Mouse (Mus musculus): ENCODE results near the gene Kctd15.

Kctd15 gene

DNA sequence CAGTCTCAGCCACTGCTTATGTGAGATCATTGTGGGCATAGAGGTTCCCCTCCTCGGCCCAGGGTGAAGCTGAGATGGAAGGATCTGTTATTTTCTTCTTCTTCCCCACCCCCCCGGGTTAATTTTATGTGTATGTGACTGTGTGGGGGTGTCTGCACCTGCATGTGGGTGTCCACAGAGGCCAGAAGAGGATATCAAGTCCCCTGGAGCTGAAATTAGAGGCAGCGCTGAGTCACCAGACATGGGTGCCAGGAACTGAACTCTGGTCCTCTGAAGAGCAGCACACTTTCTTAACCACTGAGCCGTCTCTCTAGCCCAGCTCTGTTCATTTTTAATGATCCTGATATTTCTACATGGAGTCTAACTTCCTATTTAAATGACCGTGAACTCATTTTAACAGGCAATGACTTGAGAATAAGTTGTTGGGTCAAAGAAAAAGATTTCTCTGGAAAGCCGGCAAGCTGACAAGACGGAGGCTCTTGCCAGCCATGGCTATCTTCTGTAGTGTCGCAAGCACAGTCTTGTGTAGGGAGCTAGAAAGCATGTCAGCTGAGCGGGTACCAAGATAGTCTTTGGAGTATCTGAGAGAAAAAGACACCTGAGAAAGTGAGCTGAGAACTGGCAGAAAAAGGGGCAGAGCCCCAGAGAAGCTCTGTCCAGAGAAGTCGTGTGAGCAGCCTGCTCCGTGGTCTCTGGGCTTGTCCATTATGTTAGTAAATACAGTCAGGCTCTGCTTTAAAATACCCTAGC is 38.2 kb downstream of the Kctd15 start:
- no peak for DNase-seq (ENCODE audit: low spot score)

DNA sequence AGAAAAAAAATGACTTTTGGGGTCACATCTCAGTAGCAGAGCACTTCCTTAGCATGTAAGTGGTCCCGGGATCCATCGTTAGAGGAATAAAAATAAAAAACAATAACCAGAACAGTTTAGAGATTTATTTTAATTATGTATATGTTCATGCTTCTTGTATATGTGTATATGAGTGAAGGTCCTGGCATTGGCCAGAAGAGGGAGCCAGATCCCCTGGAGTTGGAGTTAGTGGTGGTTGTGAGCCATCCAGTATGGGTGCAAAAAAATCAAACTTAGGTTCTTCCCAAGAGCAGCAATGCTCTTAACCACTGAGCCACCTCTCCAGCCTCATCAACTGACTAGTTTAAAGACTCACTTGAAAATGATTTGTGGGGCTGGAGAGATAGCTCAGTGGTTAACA is 40.3 kb downstream of the Kctd15 start:
- no peak for DNase-seq (ENCODE audit: low spot score)

DNA sequence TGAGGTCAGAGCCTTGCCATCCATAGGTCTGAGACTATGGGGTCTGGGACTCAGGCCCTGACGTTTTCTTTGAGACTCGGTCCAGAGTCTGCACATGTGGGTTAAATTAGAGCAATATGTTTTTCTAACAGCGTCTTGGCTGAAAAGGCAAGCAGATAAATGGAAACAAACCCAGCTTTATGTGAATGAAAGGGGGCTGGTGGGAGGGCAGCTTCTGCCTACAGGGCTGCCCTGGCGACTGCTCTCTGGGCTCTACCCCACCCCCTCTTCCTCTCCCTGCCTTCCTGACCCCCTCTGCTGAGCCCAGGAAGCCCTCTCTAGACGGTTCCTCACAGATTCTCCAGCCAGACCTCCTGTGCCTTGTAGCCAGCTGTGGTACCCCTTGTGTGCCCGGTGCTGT is 46.1 kb downstream of the Kctd15 start:
- no peak for DNase-seq (ENCODE audit: low spot score)

DNA sequence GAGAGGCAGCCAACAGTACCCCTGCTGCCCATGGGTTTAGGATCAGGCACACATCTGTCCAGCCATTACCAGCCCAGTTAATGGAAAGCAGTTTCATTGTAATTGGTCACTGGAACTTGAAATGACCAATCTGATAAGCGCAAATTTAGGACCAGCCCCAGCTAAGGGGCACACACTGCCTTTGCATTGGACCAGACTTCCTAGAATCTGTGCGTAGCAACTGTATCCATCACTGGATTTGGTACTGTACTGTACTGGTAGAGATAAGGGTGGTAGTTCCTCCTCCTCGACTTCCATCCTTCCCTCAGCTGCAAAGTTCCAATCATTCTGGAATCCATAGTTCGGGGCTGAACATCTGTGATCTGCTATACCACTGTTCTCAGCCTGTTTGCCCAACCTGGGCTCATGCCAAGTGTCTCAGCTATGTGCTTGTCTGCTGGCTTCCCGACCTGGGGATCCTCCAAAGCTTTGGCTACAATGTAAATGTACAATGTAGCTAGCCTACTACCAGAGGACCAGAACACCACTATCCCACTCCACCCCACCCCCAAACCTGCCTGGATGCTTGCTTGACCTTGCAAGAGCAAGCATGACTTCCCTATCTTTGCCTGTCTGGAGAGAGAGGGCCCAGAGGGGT is 49.1 kb downstream of the Kctd15 start:
- DNase-seq (ENCODE audit: low spot score) = no peak

DNA sequence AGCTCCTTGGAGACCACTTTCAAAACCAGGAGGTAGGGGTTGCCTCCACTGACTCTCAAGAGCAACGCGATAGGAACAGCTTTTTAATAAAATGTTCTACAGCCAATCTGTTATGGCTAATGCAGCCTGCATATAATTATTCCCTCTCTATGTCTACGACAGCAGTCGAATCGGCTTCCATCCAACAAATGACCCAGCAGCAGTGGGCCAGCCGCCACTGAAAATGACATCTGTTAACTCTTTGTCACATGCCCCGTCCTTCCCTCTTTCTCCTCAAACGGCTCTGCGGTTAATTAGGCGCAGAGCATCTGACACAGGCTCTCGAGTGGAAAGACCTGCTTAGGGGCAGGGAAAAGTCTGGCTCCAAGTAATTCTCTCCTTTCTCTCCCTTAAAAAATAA is 49.8 kb downstream of the Kctd15 start:
- no peak for DNase-seq (ENCODE audit: low spot score)

DNA sequence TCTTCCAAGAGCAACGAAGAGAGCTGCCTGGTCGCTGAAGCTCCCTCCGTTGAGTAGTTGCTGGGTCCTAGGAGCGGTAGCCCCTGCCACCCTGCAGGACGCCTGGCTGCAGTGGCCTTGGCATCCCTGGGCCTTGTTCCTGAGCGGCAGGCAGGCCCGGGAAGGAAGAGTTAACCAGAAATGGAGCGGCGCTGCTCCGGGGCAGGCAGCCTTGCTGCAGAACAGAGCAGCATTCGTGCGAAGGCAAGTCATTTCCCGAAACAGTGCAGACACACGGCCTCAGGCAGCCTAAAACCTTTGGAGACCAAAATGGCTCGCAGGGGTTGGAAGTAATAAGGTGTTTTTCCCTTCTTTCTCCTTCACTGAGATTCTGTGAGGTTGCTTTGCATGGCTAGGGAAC is 50.5 kb downstream of the Kctd15 start:
- no peak for DNase-seq (ENCODE audit: low spot score)

DNA sequence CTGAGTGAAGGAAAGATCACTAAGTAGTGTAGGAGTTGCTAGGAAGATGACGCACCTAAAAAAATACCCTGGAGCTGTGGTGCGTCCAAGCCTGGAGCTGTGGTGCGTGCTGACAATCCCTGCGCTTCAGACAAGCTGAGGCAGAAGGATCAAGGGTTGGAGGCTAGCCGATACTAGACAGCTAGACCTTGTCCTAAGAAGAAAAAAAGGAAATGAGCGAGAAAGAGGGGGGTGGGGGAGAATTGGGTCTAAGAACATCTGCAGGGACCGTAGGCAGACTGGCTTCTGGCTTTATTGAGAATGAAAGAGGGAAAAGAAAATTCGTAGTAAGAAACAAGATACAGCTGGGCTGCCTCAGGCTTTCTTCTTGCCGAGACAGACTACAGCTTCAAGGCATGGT is 58.0 kb downstream of the Kctd15 start:
- no peak for DNase-seq (ENCODE audit: low spot score)

DNA sequence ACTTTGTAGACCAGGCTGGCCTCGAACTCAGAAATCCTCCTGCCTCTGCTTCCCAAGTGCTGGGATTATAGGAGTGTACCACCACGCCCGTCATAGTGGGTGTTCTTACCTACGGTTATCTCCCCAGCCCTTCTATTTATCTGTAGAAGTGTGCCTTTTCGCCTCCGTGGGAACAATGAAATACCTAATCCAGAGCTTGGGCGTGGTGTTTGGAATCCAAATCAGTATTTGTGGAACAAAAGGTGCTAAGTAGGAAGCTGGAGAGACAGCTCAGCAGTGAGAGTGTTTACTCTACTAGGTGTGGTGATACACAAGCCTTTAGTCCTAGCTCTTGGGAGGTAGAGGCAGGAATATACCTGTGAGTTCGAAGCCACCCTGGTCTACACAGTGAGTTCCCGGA is 58.5 kb downstream of the Kctd15 start:
- no peak for DNase-seq (ENCODE audit: low spot score)

DNA sequence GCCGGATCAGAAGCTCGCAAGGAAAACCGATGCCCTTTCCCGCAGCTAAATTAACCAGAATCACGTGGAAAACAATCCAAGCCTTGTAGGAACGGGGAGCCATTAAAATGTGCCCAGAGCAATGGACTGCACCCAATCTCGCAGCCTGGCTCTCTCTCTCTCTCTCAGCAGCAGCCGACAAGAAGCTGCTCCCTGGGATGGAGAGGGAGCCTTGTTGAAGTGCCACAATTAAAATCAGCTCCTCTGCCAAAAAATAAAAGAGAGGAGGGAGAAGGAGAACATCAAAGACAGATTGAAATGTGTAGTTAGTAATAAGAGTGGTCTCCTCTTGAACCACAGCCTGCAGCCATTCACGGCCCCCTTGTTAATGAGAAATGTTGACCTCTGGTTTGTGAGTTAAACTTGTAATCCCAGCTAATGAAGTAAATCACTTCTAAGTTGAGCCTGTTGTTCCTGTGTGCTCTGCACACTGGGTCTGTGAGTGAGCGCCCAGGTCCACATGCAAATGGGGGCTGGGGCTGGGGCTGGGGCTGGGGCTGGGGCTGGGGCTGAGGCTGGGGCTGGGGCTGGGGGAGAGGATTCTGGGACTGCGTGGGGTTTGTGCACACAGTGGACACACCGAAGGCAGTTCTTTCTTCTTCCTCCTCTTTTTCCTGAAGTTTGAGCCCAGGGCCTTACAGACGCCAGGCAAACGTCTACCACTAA is 59.8 kb downstream of the Kctd15 start:
- no peak for DNase-seq (ENCODE audit: low spot score)

DNA sequence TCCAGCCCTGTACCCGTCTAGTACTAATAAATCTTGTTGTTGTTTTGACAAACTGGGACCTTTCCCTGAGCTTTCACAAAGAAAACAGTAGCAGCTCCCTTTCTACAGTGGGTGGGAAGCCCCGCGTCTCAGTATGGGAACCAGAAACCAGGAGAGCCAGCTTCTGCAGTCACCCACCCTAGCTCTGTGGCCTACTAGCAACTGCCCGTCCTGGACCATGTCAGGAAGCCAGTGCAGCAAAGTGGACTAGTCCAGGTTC is 61.3 kb downstream of the Kctd15 start:
- no peak for DNase-seq (ENCODE audit: low spot score)

DNA sequence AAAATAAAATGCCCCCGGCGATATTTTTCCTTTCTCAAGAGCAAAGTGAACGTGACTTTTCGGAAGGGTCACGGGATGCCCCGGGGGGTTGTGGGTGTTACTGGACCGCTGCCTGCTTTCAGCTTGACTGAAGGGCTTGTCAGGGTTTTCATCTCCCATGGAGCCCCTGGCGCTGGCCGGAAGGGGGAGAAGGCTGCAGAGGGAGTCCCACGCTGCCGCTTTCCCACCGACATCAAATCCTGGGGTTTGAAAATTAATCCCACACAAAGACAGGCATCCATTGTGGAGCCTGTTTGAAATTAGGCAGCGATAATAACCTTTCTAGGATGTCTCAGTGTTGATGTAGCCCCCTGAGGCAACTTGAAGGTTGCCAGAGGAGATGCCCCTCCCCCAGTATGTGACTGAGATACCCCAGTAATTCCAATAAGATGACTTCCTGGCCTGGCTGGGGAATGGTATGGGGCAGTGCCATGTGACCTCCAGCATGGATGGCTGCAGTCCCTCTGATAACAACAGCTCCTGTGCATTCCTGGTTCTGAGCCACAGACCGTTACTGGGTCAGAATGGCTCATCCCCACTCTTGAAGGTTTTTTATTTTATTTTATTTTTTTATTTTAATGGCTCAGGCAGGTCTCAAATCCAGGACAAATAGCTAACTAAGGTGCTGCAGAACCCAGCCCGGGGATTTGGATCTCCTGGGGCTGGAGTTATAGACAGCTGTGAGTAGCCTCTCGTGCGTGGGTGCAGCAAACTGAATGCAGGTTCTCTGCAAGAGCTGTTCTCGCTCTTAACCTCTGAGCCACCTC is 61.8 kb downstream of the Kctd15 start:
- DNase-seq (ENCODE audit: low spot score) = no peak

DNA sequence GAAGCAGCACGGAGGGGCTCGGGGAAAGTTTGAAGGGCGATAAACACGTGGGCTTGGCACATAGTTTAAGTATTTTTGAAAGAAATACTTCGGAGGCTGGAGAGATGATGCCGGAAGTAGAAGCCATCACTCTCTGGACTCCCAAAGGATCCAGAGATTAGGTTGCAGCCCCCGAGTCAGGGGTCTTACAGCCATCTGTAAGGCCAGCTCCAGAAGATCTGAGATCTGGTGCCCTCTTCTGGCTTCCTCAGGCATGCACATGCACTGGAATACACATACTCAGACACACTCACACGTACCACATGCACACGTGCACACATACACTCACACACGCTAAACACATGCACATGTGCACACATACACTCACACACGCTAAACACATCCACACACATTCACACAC is 65.8 kb downstream of the Kctd15 start:
- no peak for DNase-seq (ENCODE audit: low spot score)

All from spleen, adult 12 weeks (tissue).